Mouse (Mus musculus) CH12.LX (cell line): Measurements from ENCODE around the gene Rpl6. TPM values are rescaled to one million over a fixed set of nuclear protein-coding genes. Genes with fewer than 3 reads are reported as not detected.
A peak's percentile ranks its signal among the peaks of the same experiment; 100 is the strongest.

Source experiments
- DNase-seq: peaks from one replicate; pipeline ENCODE4 v3.0.0-alpha.2; 2013; ENCODE audit errors: extremely low read depth
- H3K27ac ChIP-seq: 2 replicates; pipeline ENCODE4 v1.5.1; 2012; ENCODE audit warnings: low read depth, mild to moderate bottlenecking, control low read depth, moderate library complexity; ENCODE audit not compliant: insufficient read depth
- H3K27me3 ChIP-seq: replicated peaks from 2 replicates; pipeline ENCODE3; 2012; ENCODE audit warnings: inconsistent platforms
- H3K36me3 ChIP-seq, 2 experiments: replicated peaks in 1 of 2; 2 replicates each; pipeline versions ENCODE3 to v1.6.1; 2012; ENCODE audit warnings: inconsistent platforms in 1 of 2, low read length in 1 of 2, mild to moderate bottlenecking in 1 of 2, mixed read lengths in 1 of 2, moderate library complexity in 1 of 2; ENCODE audit not compliant: control insufficient read depth in 1 of 2, insufficient read depth in 1 of 2
- H3K4me1 ChIP-seq, 2 experiments: 2 replicates each; pipeline ENCODE4 v1.6.1; 2012; ENCODE audit warnings: inconsistent platforms in 1 of 2, moderate library complexity in 1 of 2; ENCODE audit not compliant: insufficient read depth in 2 of 2, control insufficient read depth in 1 of 2
- H3K4me2 ChIP-seq: 2 replicates; pipeline ENCODE4 v1.6.1; 2012; ENCODE audit warnings: low read depth, mild to moderate bottlenecking, control low read depth; ENCODE audit not compliant: poor library complexity, insufficient read depth, severe bottlenecking
- H3K4me3 ChIP-seq, 3 experiments: fragments of 150-350 bp in 1 of 3; sonication (generic) in 1 of 3; replicated peaks in 1 of 3; 2 replicates each; pipeline versions ENCODE3 to v1.5.1; 2011 to 2012; ENCODE audit warnings: low read depth in 2 of 3, low read length in 2 of 3, mild to moderate bottlenecking in 2 of 3, moderate library complexity in 2 of 3, control low read depth in 1 of 3, improper control_type of control experiment in 1 of 3, inconsistent platforms in 1 of 3, mixed read lengths in 1 of 3; ENCODE audit not compliant: poor library complexity in 1 of 3
- H3K79me2 ChIP-seq: replicated peaks from 2 replicates; pipeline ENCODE4 v1.6.1; 2012; ENCODE audit warnings: mild to moderate bottlenecking, moderate library complexity; ENCODE audit not compliant: control insufficient read depth, poor library complexity, insufficient read depth, severe bottlenecking; ENCODE audit errors: extremely low read depth
- H3K9ac ChIP-seq: 2 replicates; pipeline ENCODE4 v1.6.1; 2012; ENCODE audit warnings: low read depth, mild to moderate bottlenecking, control low read depth, moderate library complexity; ENCODE audit not compliant: insufficient read depth
- H3K9me3 ChIP-seq: replicated peaks from 2 replicates; pipeline ENCODE3; 2012; ENCODE audit warnings: low read length, inconsistent platforms, mixed read lengths
- CHD1 ChIP-seq: IDR thresholded peaks from 2 replicates; pipeline ENCODE4 v1.6.1; 2012; ENCODE audit warnings: low read depth, low read length, improper control_type of control experiment, inconsistent platforms
- CHD2 ChIP-seq: IDR thresholded peaks from 2 replicates; pipeline ENCODE4 v1.6.1; 2011; ENCODE audit warnings: low read length, improper control_type of control experiment
- CTCF ChIP-seq, 2 experiments: IDR thresholded peaks in 1 of 2; conservative IDR thresholded peaks in 1 of 2; 2 replicates each; pipeline ENCODE4 v1.5.1; 2011 to 2012; ENCODE audit warnings: low read depth in 2 of 2, low read length in 2 of 2, improper control_type of control experiment in 1 of 2, inconsistent platforms in 1 of 2, mild to moderate bottlenecking in 1 of 2, moderate library complexity in 1 of 2
- E2F4 ChIP-seq: IDR thresholded peaks from 2 replicates; pipeline ENCODE4 v1.6.1; 2011; ENCODE audit warnings: low read depth, low read length, improper control_type of control experiment; ENCODE audit not compliant: insufficient replicate concordance
- ELF1 ChIP-seq: IDR thresholded peaks from 2 replicates; pipeline ENCODE4 v1.6.1; 2014; ENCODE audit warnings: low read depth, mild to moderate bottlenecking, inconsistent platforms, low read length, improper control_type of control experiment
- EP300 ChIP-seq: IDR thresholded peaks from 2 replicates; pipeline ENCODE4 v1.6.1; 2011; ENCODE audit warnings: low read length, improper control_type of control experiment
- ETS1 ChIP-seq: conservative IDR thresholded peaks from 2 replicates; pipeline ENCODE4 v1.6.1; 2012; ENCODE audit warnings: low read depth, mild to moderate bottlenecking, inconsistent platforms, low read length, improper control_type of control experiment, moderate library complexity
- GABPA ChIP-seq: IDR thresholded peaks from 2 replicates; pipeline ENCODE4 v1.6.1; 2012; ENCODE audit warnings: low read depth, low read length, improper control_type of control experiment, inconsistent platforms; ENCODE audit not compliant: insufficient replicate concordance
- HCFC1 ChIP-seq: IDR thresholded peaks from 2 replicates; pipeline ENCODE4 v1.6.1; 2012; ENCODE audit warnings: low read depth, mild to moderate bottlenecking, inconsistent platforms, low read length, improper control_type of control experiment
- IRF4 ChIP-seq: IDR thresholded peaks from 2 replicates; pipeline ENCODE4 v1.6.1; 2014; ENCODE audit warnings: low read depth, mild to moderate bottlenecking, inconsistent platforms, low read length, improper control_type of control experiment
- JUN ChIP-seq: IDR thresholded peaks from 2 replicates; pipeline ENCODE4 v1.6.1; 2011; ENCODE audit warnings: low read depth, mild to moderate bottlenecking, low read length, improper control_type of control experiment, moderate library complexity; ENCODE audit not compliant: insufficient read depth
- JUND ChIP-seq: conservative IDR thresholded peaks from 2 replicates; pipeline ENCODE4 v1.6.1; 2011; ENCODE audit warnings: low read depth, low read length, improper control_type of control experiment
- KAT2A ChIP-seq: IDR thresholded peaks from 2 replicates; pipeline ENCODE4 v1.6.1; 2012; ENCODE audit warnings: low read length, improper control_type of control experiment, inconsistent platforms; ENCODE audit not compliant: insufficient replicate concordance
- MAFK ChIP-seq: IDR thresholded peaks from 2 replicates; pipeline ENCODE4 v1.6.1; 2011; ENCODE audit warnings: low read length, improper control_type of control experiment; ENCODE audit not compliant: insufficient replicate concordance
- MAX ChIP-seq: IDR thresholded peaks from 2 replicates; pipeline ENCODE4 v1.6.1; 2011; ENCODE audit warnings: low read length, improper control_type of control experiment
- MAZ ChIP-seq: IDR thresholded peaks from 2 replicates; pipeline ENCODE4 v1.6.1; 2012; ENCODE audit warnings: low read depth, mild to moderate bottlenecking, inconsistent platforms, low read length, improper control_type of control experiment, moderate library complexity
- MEF2A ChIP-seq: IDR thresholded peaks from 2 replicates; pipeline ENCODE4 v1.6.1; 2014; ENCODE audit warnings: low read depth, mild to moderate bottlenecking, inconsistent platforms, low read length, improper control_type of control experiment, borderline replicate concordance
- MXI1 ChIP-seq: IDR thresholded peaks from 2 replicates; pipeline ENCODE4 v1.6.1; 2011; ENCODE audit warnings: mild to moderate bottlenecking, low read depth, low read length, improper control_type of control experiment
- MYC ChIP-seq: IDR thresholded peaks from 2 replicates; pipeline ENCODE4 v1.6.1; 2011; ENCODE audit warnings: low read depth, mild to moderate bottlenecking, improper control_type of control experiment, low read length
- NELFE ChIP-seq: IDR thresholded peaks from 2 replicates; pipeline ENCODE4 v1.6.1; 2011; ENCODE audit warnings: low read depth, low read length, improper control_type of control experiment
- NRF1 ChIP-seq: IDR thresholded peaks from 2 replicates; pipeline ENCODE4 v1.6.1; 2014; ENCODE audit warnings: low read depth, mild to moderate bottlenecking, inconsistent platforms, low read length, improper control_type of control experiment, moderate library complexity
- PAX5 ChIP-seq: IDR thresholded peaks from 2 replicates; pipeline ENCODE4 v1.6.1; 2012; ENCODE audit warnings: low read length, inconsistent platforms, mixed read lengths
- POLR2A ChIP-seq: IDR thresholded peaks from 2 replicates; pipeline ENCODE4 v1.6.1; 2011; ENCODE audit warnings: low read depth, mild to moderate bottlenecking, improper control_type of control experiment, low read length
- POLR2AphosphoS2 ChIP-seq: IDR thresholded peaks from 2 replicates; pipeline ENCODE4 v1.6.1; 2011; ENCODE audit warnings: low read depth, low read length, improper control_type of control experiment
- RAD21 ChIP-seq: IDR thresholded peaks from 2 replicates; pipeline ENCODE4 v1.6.1; 2011; ENCODE audit warnings: low read depth, mild to moderate bottlenecking, low read length, improper control_type of control experiment, moderate library complexity
- RCOR1 ChIP-seq: conservative IDR thresholded peaks from 2 replicates; pipeline ENCODE4 v1.6.1; 2012; ENCODE audit warnings: low read depth, mild to moderate bottlenecking, inconsistent platforms, low read length, improper control_type of control experiment
- SIN3A ChIP-seq: IDR thresholded peaks from 2 replicates; pipeline ENCODE4 v1.6.1; 2012; ENCODE audit warnings: low read length, improper control_type of control experiment, inconsistent platforms
- SMC3 ChIP-seq: IDR thresholded peaks from 2 replicates; pipeline ENCODE4 v1.6.1; 2011; ENCODE audit warnings: low read depth, low read length, improper control_type of control experiment
- TBP ChIP-seq: conservative IDR thresholded peaks from 2 replicates; pipeline ENCODE4 v1.6.1; 2011; ENCODE audit warnings: low read depth, low read length, improper control_type of control experiment
- TCF12 ChIP-seq: IDR thresholded peaks from 2 replicates; pipeline ENCODE4 v1.6.1; 2014; ENCODE audit warnings: low read depth, mild to moderate bottlenecking, inconsistent platforms, low read length, improper control_type of control experiment
- UBTF ChIP-seq: IDR thresholded peaks from 2 replicates; pipeline ENCODE4 v1.6.1; 2012; ENCODE audit warnings: low read depth, mild to moderate bottlenecking, inconsistent platforms, low read length, improper control_type of control experiment, moderate library complexity
- USF1 ChIP-seq: IDR thresholded peaks from 2 replicates; pipeline ENCODE4 v1.6.1; 2014; ENCODE audit warnings: low read depth, mild to moderate bottlenecking, inconsistent platforms, low read length, improper control_type of control experiment
- USF2 ChIP-seq: conservative IDR thresholded peaks from 2 replicates; pipeline ENCODE4 v1.6.1; 2011; ENCODE audit warnings: low read depth, low read length, improper control_type of control experiment
- ZC3H11A ChIP-seq: IDR thresholded peaks from 2 replicates; pipeline ENCODE4 v1.6.1; 2012; ENCODE audit warnings: low read depth, mild to moderate bottlenecking, inconsistent platforms, low read length, improper control_type of control experiment
- ZKSCAN1 ChIP-seq: IDR thresholded peaks from 2 replicates; pipeline ENCODE4 v1.6.1; 2012; ENCODE audit warnings: low read depth, inconsistent platforms, low read length, improper control_type of control experiment, borderline replicate concordance
- ZMIZ1 ChIP-seq: IDR thresholded peaks from 2 replicates; pipeline ENCODE4 v1.6.1; 2012; ENCODE audit warnings: low read depth, mild to moderate bottlenecking, inconsistent platforms, low read length, improper control_type of control experiment
- dilution Hi-C: fragments of 300-500 bp; cut with MboI; formaldehyde crosslinking; loops from 2 replicates; pipeline ENCODE4 v1.14.3; 2020; ENCODE audit warnings: low sequenced_read_pairs; ENCODE audit not compliant: extremely low pct_unique_long_range_greater_than_20kb, extremely low pct_ligation_motif_present
- in situ Hi-C: fragments of 300-500 bp; cut with MboI; formaldehyde crosslinking; loops from 3 replicates; pipeline ENCODE4 v1.14.3; 2019; ENCODE audit warnings: low sequenced_read_pairs, low pct_ligation_motif_present, low pct_unique_long_range_greater_than_20kb, mixed read lengths
- polyA plus RNA-seq: library from polyadenylated mRNA; unstranded; fragments of >175 nt; gene quantifications from 2 replicates; pipeline ENCODE4 v1.2.1, GENCODE M21; 2012; ENCODE audit warnings: low read depth; ENCODE audit not compliant: insufficient read length
- total RNA-seq, 2 experiments: library from RNA; depleted of rRNA; stranded (reverse); fragments of 300-350 nt in 1 of 2; fragments of >200 nt in 1 of 2; gene quantifications; 2 replicates each; pipeline ENCODE4 v1.2.3; 2012 to 2014

The Rpl6 gene
- 2,694 and 2,801 TPM in 2 replicates for total RNA-seq (2012; rRNA removed)
- 2,433 and 2,576 TPM in 2 replicates for total RNA-seq (2014; rRNA removed)
- 2,607 and 2,835 TPM in 2 replicates for polyA plus RNA-seq

DNA sequence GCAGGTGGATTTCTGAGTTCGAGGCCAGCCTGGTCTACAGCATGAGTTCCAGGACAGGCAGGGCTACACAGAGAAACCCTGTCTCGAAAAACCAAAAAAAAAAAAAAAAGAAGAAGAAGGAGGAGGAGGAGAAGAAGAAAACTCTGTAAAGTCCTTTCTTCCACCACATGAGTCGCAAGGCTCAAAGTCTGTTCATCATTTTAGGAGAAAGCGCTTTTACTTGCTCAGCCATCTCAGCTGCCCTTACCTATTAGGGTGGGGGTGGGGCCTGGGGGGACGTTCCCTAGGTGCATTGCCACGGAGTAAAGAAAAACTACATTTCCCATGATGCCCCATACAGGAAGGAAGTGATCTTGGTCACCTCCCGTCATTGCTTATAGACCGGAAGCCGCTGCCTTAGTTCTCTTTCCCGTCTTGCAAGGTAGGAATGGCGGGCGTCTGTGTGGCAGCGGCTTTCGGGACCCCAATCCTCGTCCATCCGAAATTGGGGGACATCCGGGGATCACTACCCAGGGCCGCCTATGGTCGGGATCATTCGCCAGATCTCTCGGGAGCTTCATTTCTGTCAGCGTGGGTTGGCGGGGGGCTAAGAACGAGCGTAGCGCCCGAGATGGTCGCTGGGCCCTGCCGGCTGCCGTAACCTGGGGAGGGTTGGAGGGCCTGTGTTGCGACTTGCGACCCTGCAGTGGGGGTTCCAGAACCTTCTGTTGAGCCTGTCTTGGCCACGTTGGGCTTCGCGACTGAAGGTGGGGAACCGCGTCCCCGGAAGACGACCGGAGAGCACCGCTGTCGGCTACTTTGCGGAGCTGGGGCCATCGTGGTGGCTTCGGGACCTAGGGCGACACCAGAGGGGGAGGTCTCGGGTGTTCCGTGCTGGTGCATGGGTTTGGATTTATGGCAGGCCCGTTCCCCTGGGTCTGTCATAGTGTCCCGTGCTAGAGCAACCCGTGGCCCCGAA, at the start of gene Rpl6:
Gene Rpl6, plus strand, starts transcription at position 350 of the 958 bp plus-strand sequence.
- Histone ChIP-seq H3K36me3 (peaks cover 40 to 45% of the 10 kb centered on the region in 2 experiments), H3K4me1 (peaks cover 13 to 38% of the 10 kb centered on the region in 2 experiments), H3K4me3 (peak within 1 kb of the TSS; percentile 85 to 98 (median 97)), H3K79me2 (peaks cover 46% of the 10 kb centered on the region), H3K9me3 (no peaks in the 10 kb centered on the region), H3K27me3 (no peaks in the 10 kb centered on the region), H3K9ac (peak within 1 kb of the TSS; percentile 78), H3K4me2 (peak within 1 kb of the TSS; percentile 41; the same call in 1 of the 2 replicates), H3K27ac (peak within 1 kb of the TSS; percentile 24)
- peak; percentile 93 for DNase-seq
- dilution Hi-C loops, result no loop called here
- in situ Hi-C loops, result loop anchor here (10.0 kb wide), 1 partner anchor 170 kb away; no protein-coding TSS in a partner anchor
- TF ChIP-seq MAX (peak; percentile 91), E2F4 (0 out of 2 replicates have a peak, but pooled peaks have one; percentile 39), UBTF (0 out of 2 replicates have a peak, but pooled peaks have one; percentile 61), ZMIZ1 (peak; percentile 96), JUND (0 out of 2 replicates have a peak, but pooled peaks have one; percentile 34), RCOR1 (0 out of 2 replicates have a peak, but pooled peaks have one; percentile 70), ELF1 (peak; percentile 94), KAT2A (peak; percentile 98), CTCF (conservative IDR thresholded peaks at IDR 0.05 in 1 of 2, IDR thresholded peaks at IDR 0.05 in 1 of 2; ENCODE audit: low read depth in 2 of 2, low read length in 2 of 2) (no peak), MXI1 (peak; percentile 79), MAFK (no peak), MYC (peak; percentile 98), TCF12 (peak; percentile 99), NELFE (peak; percentile 99), SIN3A (peak; percentile 81), PAX5 (no peak), HCFC1 (peak; percentile 99), TBP (peak; percentile 98), JUN (no peak), CHD2 (peak; percentile 93), USF2 (no peak), USF1 (no peak), EP300 (no peak), POLR2AphosphoS2 (peak; percentile 97), RAD21 (no peak), POLR2A (peak; percentile 98), NRF1 (peak; percentile 54; the same call in 1 of the 2 replicates), CHD1 (peak; percentile 44; the same call in 1 of the 2 replicates), GABPA (peak; percentile 74; the same call in 1 of the 2 replicates), ZC3H11A (no peak), MAZ (peak; percentile 84; the same call in 1 of the 2 replicates), SMC3 (no peak), MEF2A (peak; percentile 29; the same call in 1 of the 2 replicates), ZKSCAN1 (no peak), IRF4 (peak; percentile 64), ETS1 (peak; percentile 24; the same call in 1 of the 2 replicates)
